Mouse (Mus musculus): ENCODE results near the gene BC037034.
"Not testable (repeated sequence)": the region's sequence is repeated elsewhere in the genome, so short reads cannot be mapped to it uniquely, and the experiment has no call there.

The BC037034 gene

DNA sequence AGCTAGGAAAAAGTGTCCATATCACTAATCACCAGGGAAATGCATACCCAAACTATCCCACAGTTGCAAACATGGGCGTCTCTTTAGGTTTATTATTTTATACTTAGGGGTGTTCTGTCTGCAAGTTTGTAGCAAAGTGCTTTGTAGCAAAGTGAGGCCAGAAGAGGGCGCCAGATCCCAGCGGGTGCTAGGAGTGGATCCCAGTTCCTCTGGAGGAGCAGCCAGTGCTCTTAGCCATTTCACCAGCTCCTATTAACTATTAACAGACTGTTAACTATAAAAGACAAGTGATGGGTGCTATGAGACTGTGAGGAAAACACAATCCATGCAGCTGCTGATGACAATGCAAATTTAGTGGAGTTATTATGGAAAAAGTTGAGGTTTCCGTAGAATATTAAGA lies 41.7 kb downstream of the BC037034 start:
- peak; percentile 61 to 85 for DNase-seq (ENCODE audit: low read depth in 1 of 2, low spot score in 2 of 2)

DNA sequence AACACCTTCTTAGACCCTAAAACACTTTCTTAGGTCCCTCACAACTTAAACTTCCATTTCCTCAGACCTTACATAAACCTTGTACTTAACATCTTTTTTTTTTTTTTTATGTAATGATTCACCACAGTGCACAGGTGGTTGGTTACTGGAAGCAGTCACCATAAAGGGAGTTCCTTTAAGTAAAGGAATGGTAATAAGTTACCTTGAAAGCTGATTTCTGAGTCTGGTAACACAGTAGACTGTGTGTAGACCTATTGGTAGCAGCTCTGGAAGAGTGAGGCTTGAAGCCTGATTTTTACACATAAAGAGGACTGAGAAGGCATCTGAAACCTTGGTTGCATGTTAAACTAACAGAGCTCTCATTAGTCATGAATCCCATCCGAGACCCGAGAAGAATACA lies 44.0 kb downstream of the BC037034 start:
- DNase-seq (ENCODE audit: low read depth in 1 of 2, low spot score in 2 of 2) = no peak

DNA sequence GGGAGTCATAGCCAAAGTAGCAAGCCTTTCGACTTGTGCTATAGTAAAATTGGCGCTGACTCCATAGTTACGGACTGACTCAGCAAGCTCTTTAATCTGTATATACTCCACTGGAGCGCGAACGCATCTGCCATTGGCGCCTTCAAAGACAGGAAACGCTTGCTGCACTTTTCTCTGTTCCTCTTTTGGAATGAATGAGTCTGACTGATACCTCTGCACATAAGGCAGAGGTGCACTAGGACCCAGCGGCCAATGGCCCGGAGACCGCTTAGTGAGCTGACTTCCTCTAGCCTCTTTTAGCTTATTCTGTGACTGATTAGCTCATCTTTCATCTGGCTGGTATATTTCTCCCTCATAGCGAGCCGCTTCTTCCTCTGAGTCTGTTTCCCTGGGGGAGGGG lies 47.2 kb downstream of the BC037034 start:
- DNase-seq (ENCODE audit: low read depth in 1 of 2, low spot score in 2 of 2) = not testable (repeated sequence)

All from monocyte, adult 2 months (primary cell).